Mouse (Mus musculus): ENCODE data around the gene Epb41l5. TPM values are rescaled to one million over a fixed set of nuclear protein-coding genes. Genes with fewer than 3 reads are reported as not detected.
A peak's percentile ranks its signal among the peaks of the same experiment; 100 is the strongest.

The Epb41l5 gene
- total and polyA plus RNA-seq, 2 experiments from 2014 or later: 4.2 to 6.8 TPM

DNA sequence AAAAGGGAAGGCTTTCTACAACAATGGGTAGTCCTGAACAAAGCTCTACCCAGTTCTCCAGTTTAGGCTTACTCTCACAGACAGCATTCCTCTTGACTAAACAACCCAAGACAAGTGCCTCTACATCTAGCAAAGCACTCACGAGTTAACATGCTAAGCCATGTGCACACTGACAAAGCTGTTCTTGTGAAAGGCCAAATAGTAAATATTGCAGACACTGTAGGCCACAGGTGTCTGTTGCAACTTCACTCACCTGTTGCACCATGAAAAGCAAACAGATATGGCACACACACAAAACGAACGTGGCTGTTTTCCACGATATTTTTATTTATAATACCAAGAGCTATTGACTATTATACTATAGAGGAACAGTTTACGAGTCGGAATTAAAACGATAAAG, 18.1 kb upstream of the Epb41l5 start:
- no peak for TF ChIP-seq EP300 (IDR thresholded peaks at IDR 0.05; ENCODE audit: low read depth)
- TF ChIP-seq CTCF (IDR thresholded peaks at IDR 0.05; ENCODE audit: low read depth): no peak
- Histone ChIP-seq H3K4me2 (ENCODE audit: low read depth, low read length) (no peak overlapping the region), H3K4me1 (ENCODE audit: control insufficient read depth, insufficient read depth) (no peaks in the 10 kb centered on the region), H3K36me3 (replicated peaks; ENCODE audit: control insufficient read depth, insufficient read depth, low read length) (0 out of 2 replicates have a peak, but pooled peaks cover 3% of the 10 kb centered on the region), H3K4me3 (ENCODE audit: low read depth, low read length) (no peak overlapping the region), H3K27ac (ENCODE audit: low read depth) (no peak overlapping the region), H3K9ac (replicated peaks; ENCODE audit: low read depth, low read length) (no peak overlapping the region), H3K9me3 (replicated peaks; ENCODE audit: control insufficient read depth, low read length) (no peaks in the 10 kb centered on the region), H3K27me3 (ENCODE audit: control insufficient read depth, insufficient read depth, low read length) (no peaks in the 10 kb centered on the region)
- no peak for ATAC-seq (ENCODE audit: insufficient read depth, low read depth)
- 87% methylated on average over 7 of the region's 7 CpGs for WGBS
- no peak for DNase-seq (ENCODE audit: low spot score)

GRCm38 (mm10) chr1:119654307-119654706, 5.5 kb upstream of the Epb41l5 start:
- DNase-seq (ENCODE audit: low spot score) (no peak), ATAC-seq (ENCODE audit: insufficient read depth, low read depth) (no peak)
- Histone ChIP-seq H3K4me3 (ENCODE audit: low read depth, low read length) (no peak overlapping the region), H3K4me2 (ENCODE audit: low read depth, low read length) (no peak overlapping the region), H3K36me3 (replicated peaks; ENCODE audit: control insufficient read depth, insufficient read depth, low read length) (peaks cover 3% of the 10 kb centered on the region; the same call in 1 of the 2 replicates), H3K4me1 (ENCODE audit: control insufficient read depth, insufficient read depth) (no peaks in the 10 kb centered on the region), H3K27ac (ENCODE audit: low read depth) (no peak overlapping the region), H3K9ac (replicated peaks; ENCODE audit: low read depth, low read length) (no peak overlapping the region), H3K27me3 (ENCODE audit: control insufficient read depth, insufficient read depth, low read length) (no peaks in the 10 kb centered on the region), H3K9me3 (replicated peaks; ENCODE audit: control insufficient read depth, low read length) (no peaks in the 10 kb centered on the region)
- peak; percentile 37 for TF ChIP-seq CTCF (IDR thresholded peaks at IDR 0.05; ENCODE audit: low read depth)
- no peak for TF ChIP-seq EP300 (IDR thresholded peaks at IDR 0.05; ENCODE audit: low read depth)
- 71% methylated on average over 2 of the region's 2 CpGs for WGBS

DNA sequence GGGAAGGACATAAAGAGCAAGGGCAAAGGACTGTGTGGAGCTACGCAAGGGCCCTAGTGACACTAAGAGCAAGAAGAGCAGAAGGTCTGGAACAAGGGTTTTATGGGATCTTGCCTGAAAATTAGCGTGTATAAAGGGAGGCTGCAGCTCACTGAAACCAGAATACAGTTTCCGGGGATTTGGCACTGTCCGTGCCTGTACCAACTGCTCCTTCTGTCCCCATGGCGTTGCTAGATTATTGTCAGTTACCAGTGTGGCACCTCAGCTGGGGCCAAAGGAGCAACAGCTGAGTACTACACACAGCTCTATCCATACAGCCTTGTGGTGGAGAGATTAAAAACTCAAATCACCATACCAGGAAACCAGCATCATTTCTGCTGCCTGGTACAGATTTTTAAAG, 1.6 kb upstream of the Epb41l5 start:
- 84% methylated on average over 5 of the region's 5 CpGs for WGBS
- Histone ChIP-seq H3K27ac (ENCODE audit: low read depth) (no peak overlapping the region), H3K36me3 (replicated peaks; ENCODE audit: control insufficient read depth, insufficient read depth, low read length) (no peaks in the 10 kb centered on the region), H3K4me2 (ENCODE audit: low read depth, low read length) (no peak overlapping the region), H3K27me3 (ENCODE audit: control insufficient read depth, insufficient read depth, low read length) (no peaks in the 10 kb centered on the region), H3K9ac (replicated peaks; ENCODE audit: low read depth, low read length) (no peak overlapping the region), H3K4me3 (ENCODE audit: low read depth, low read length) (no peak overlapping the region), H3K9me3 (replicated peaks; ENCODE audit: control insufficient read depth, low read length) (no peaks in the 10 kb centered on the region), H3K4me1 (ENCODE audit: control insufficient read depth, insufficient read depth) (peaks cover 11% of the 10 kb centered on the region; the same call in 1 of the 2 replicates)
- no peak for ATAC-seq (ENCODE audit: insufficient read depth, low read depth)
- no peak for DNase-seq (ENCODE audit: low spot score)
- TF ChIP-seq CTCF (IDR thresholded peaks at IDR 0.05; ENCODE audit: low read depth): no peak
- no peak for TF ChIP-seq EP300 (IDR thresholded peaks at IDR 0.05; ENCODE audit: low read depth)

GRCm38 (mm10) chr1:119649627-119650026, 827 bp upstream of the Epb41l5 start:
- peaks cover 11% of the 10 kb centered on the region; the same call in 1 of the 2 replicates for H3K4me1 ChIP-seq (ENCODE audit: control insufficient read depth, insufficient read depth)
- no peak overlapping the region for H3K4me3 ChIP-seq (ENCODE audit: low read depth, low read length)
- DNase-seq (ENCODE audit: low spot score): no peak
- H3K9ac ChIP-seq (replicated peaks; ENCODE audit: low read depth, low read length): no peak overlapping the region
- H3K27ac ChIP-seq (ENCODE audit: low read depth): no peak overlapping the region
- no peaks in the 10 kb centered on the region for H3K27me3 ChIP-seq (ENCODE audit: control insufficient read depth, insufficient read depth, low read length)
- TF ChIP-seq CTCF (IDR thresholded peaks at IDR 0.05; ENCODE audit: low read depth) (no peak), EP300 (IDR thresholded peaks at IDR 0.05; ENCODE audit: low read depth) (no peak)
- 20% methylated on average over 2 of the region's 2 CpGs for WGBS
- ATAC-seq (ENCODE audit: insufficient read depth, low read depth): no peak
- H3K36me3 ChIP-seq (replicated peaks; ENCODE audit: control insufficient read depth, insufficient read depth, low read length): no peaks in the 10 kb centered on the region
- H3K9me3 ChIP-seq (replicated peaks; ENCODE audit: control insufficient read depth, low read length): no peaks in the 10 kb centered on the region
- H3K4me2 ChIP-seq (ENCODE audit: low read depth, low read length): no peak overlapping the region

DNA sequence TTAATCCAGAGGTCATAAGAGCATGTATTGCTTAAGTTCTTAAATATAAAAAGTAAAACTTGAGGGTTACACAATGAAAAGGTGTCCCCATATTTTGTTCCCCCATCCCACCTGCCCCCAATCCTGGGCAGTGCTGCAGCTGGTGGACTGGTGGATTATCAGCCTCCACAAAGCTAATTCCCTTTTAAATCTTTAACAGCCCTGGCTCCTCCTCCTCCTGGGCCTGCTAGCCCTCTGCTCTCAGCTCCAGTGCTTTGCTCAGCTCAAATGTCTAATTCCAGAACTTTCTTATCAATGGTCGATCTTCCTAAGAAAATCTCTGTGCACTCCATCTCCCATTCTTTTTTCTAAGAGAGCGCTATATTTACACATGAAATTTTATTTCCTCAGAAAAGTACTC, 2.4 kb downstream of the Epb41l5 start:
- H3K4me1 ChIP-seq (ENCODE audit: control insufficient read depth, insufficient read depth): peaks cover 11% of the 10 kb centered on the region; the same call in 1 of the 2 replicates
- no peak overlapping the region for H3K27ac ChIP-seq (ENCODE audit: low read depth)
- no peak overlapping the region for H3K9ac ChIP-seq (replicated peaks; ENCODE audit: low read depth, low read length)
- TF ChIP-seq CTCF (IDR thresholded peaks at IDR 0.05; ENCODE audit: low read depth) (no peak), EP300 (IDR thresholded peaks at IDR 0.05; ENCODE audit: low read depth) (no peak)
- 69% methylated on average over 2 of the region's 2 CpGs for WGBS
- H3K4me2 ChIP-seq (ENCODE audit: low read depth, low read length): no peak overlapping the region
- no peaks in the 10 kb centered on the region for H3K9me3 ChIP-seq (replicated peaks; ENCODE audit: control insufficient read depth, low read length)
- no peaks in the 10 kb centered on the region for H3K36me3 ChIP-seq (replicated peaks; ENCODE audit: control insufficient read depth, insufficient read depth, low read length)
- ATAC-seq (ENCODE audit: insufficient read depth, low read depth) (no peak), DNase-seq (ENCODE audit: low spot score) (no peak)
- H3K27me3 ChIP-seq (ENCODE audit: control insufficient read depth, insufficient read depth, low read length): no peaks in the 10 kb centered on the region
- H3K4me3 ChIP-seq (ENCODE audit: low read depth, low read length): no peak overlapping the region

DNA sequence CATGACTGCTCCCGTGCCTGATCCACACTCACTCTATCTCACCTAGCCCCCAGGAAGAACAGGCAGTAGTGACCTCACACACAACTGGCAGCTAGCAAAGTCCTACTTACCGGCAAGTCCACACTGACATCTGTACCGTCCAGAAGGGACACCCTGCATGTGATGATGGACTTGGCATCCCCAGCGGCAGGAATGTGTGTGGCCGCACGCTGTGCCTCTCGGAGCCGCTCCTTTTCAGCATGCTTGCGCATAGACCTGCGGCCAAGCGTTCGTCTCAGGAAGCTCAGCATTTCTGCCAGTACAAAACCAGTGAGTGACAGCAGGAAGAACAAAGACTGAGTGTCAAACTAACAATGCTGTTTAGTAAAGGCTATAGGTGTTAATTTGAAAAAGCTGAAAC, 6.4 kb downstream of the Epb41l5 start:
- Histone ChIP-seq H3K4me1 (ENCODE audit: control insufficient read depth, insufficient read depth) (peaks cover 5% of the 10 kb centered on the region; the same call in 1 of the 2 replicates), H3K4me2 (ENCODE audit: low read depth, low read length) (no peak overlapping the region), H3K4me3 (ENCODE audit: low read depth, low read length) (no peak overlapping the region), H3K9ac (replicated peaks; ENCODE audit: low read depth, low read length) (no peak overlapping the region), H3K9me3 (replicated peaks; ENCODE audit: control insufficient read depth, low read length) (no peaks in the 10 kb centered on the region), H3K36me3 (replicated peaks; ENCODE audit: control insufficient read depth, insufficient read depth, low read length) (no peaks in the 10 kb centered on the region), H3K27me3 (ENCODE audit: control insufficient read depth, insufficient read depth, low read length) (no peaks in the 10 kb centered on the region), H3K27ac (ENCODE audit: low read depth) (no peak overlapping the region; the same call in 1 of the 2 replicates)
- peak; percentile 96 for ATAC-seq (ENCODE audit: insufficient read depth, low read depth)
- no peak for TF ChIP-seq EP300 (IDR thresholded peaks at IDR 0.05; ENCODE audit: low read depth)
- peak; percentile 78 for TF ChIP-seq CTCF (IDR thresholded peaks at IDR 0.05; ENCODE audit: low read depth)
- DNase-seq (ENCODE audit: low spot score): peak; percentile 67
- 30% methylated on average over 12 of the region's 12 CpGs for WGBS
